Mouse (Mus musculus) ES-E14 (cell line): ENCODE data around the gene Tmem164.

Experiments used
- HCFC1 ChIP-seq: IDR thresholded peaks from 2 replicates; pipeline ENCODE4 v1.6.1; 2012; ENCODE audit warnings: low read length, inconsistent platforms, borderline replicate concordance; ENCODE audit not compliant: insufficient read depth
- MAFK ChIP-seq: IDR thresholded peaks from 2 replicates; pipeline ENCODE4 v1.6.1; 2014; ENCODE audit warnings: mild to moderate bottlenecking, low read depth, low read length, inconsistent platforms; ENCODE audit not compliant: insufficient read depth

DNA sequence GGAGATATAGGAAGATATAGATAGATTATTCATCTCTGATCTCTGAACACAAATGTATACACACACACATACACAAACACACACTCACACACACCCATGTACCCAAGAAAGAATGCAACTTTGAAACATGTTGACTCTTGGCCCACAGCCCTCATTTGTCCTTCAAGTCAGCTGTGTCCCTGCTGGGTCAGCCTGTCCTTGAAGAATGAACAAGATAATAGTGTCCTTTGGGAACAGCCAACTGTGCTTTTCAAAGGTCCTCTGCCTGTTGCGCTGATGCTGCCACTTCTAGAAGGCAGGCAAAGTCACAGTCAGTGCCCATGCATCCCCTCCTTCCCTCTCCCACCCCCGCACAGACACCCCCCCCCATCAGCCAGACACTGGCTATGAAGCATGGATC is 157.6 kb downstream of the Tmem164 start:
- TF ChIP-seq MAFK = no peak
- TF ChIP-seq HCFC1 = no peak
